8 mouse cellular contexts compared by ENCODE assay signal in genomic region chr5:140749062-140749875, GRCm38 (mm10). TPM values are rescaled to one million over a fixed set of nuclear protein-coding genes. Genes with fewer than 3 reads are reported as not detected.
DNase-seq lines count a peak whose midpoint lies in the region; ATAC-seq and TF ChIP-seq lines count a peak whose summit lies in the region.

No protein-coding gene starts in this region.

- peak overlapping the region; percentile 11; the same call in 1 of the 2 replicates for H3K4me3 ChIP-seq in embryonic facial prominence, embryonic 11.5 days (ENCODE audit: low read depth, low read length)
- H3K4me3 ChIP-seq in heart, adult 2 months, result peak overlapping the region; percentile 43
- peak overlapping the region; percentile 36 for H3K4me3 ChIP-seq in limb, embryonic 15.5 days
- peak overlapping the region; percentile 18; the same call in 1 of the 2 replicates for H3K4me3 ChIP-seq in midbrain, postnatal 0 days (ENCODE audit: low read depth, low read length)

- H3K79me2 ChIP-seq in heart, adult 2 months (replicated peaks; ENCODE audit: control insufficient read depth, insufficient read depth, low read length), result no peaks in the 10 kb centered on the region

- intact Hi-C loops in heart, adult 2 months (cut with DNase I), result loop anchor here (2.0 to 5.0 kb wide), 3 partner anchors 44 to 207 kb away; partner anchors contain the start of gene Brat1

- no peaks in the 10 kb centered on the region for H3K36me3 ChIP-seq in embryonic facial prominence, embryonic 11.5 days (replicated peaks; ENCODE audit: control insufficient read depth, insufficient read depth, low read depth, low read length)
- no peaks in the 10 kb centered on the region for H3K36me3 ChIP-seq in heart, adult 2 months (ENCODE audit: control insufficient read depth, insufficient read depth, low read length)
- H3K36me3 ChIP-seq in limb, embryonic 15.5 days, result 0 out of 2 replicates have a peak, but pooled peaks cover 3% of the 10 kb centered on the region
- peaks cover 4% of the 10 kb centered on the region; the same call in 1 of the 2 replicates for H3K36me3 ChIP-seq in midbrain, postnatal 0 days (ENCODE audit: insufficient read depth, low read length)

- peak; percentile 63 for ATAC-seq in embryonic facial prominence, embryonic 11.5 days (replicated peaks; ENCODE audit: insufficient number of reproducible peaks, low FRiP score, low TSS enrichment, low read depth)
- ATAC-seq in limb, embryonic 15.5 days (ENCODE audit: insufficient number of reproducible peaks, low FRiP score, low TSS enrichment, low read depth), result peak; percentile 42; the same call in 1 of the 2 replicates
- ATAC-seq in midbrain, postnatal 0 days (ENCODE audit: low FRiP score), result peak; percentile 71

- peak; percentile 92 for DNase-seq in 3T3-L1 (ENCODE audit: low read depth, low spot score)
- DNase-seq in adrenal gland, postnatal 25 days, result peak; percentile 73
- DNase-seq in embryonic facial prominence, embryonic 11.5 days (ENCODE audit: low spot score), result peak; percentile 85
- DNase-seq in heart, adult 2 months, result peak; percentile 79 to 83
- peak; percentile 79 for DNase-seq in kidney, adult 18-20 months
- peak; percentile 83 for DNase-seq in midbrain, postnatal 0 days (ENCODE audit: low spot score)
- peak; percentile 63 to 83 for DNase-seq in spleen, postnatal 10 days (ENCODE audit: low spot score in 2 of 2)

- H3K4me1 ChIP-seq in embryonic facial prominence, embryonic 11.5 days (ENCODE audit: control insufficient read depth, insufficient read depth, low read length), result no peaks in the 10 kb centered on the region
- H3K4me1 ChIP-seq in heart, adult 2 months (ENCODE audit: control insufficient read depth, insufficient read depth, low read length), result peaks cover 7% of the 10 kb centered on the region
- peaks cover 10% of the 10 kb centered on the region; the same call in 1 of the 2 replicates for H3K4me1 ChIP-seq in limb, embryonic 15.5 days
- H3K4me1 ChIP-seq in midbrain, postnatal 0 days (ENCODE audit: insufficient read depth, low read length), result peaks cover 5% of the 10 kb centered on the region; the same call in 1 of the 2 replicates

- H3K27me3 ChIP-seq in embryonic facial prominence, embryonic 11.5 days (ENCODE audit: control insufficient read depth, insufficient read depth, low read length), result no peaks in the 10 kb centered on the region
- no peaks in the 10 kb centered on the region for H3K27me3 ChIP-seq in heart, adult 2 months (ENCODE audit: control insufficient read depth, insufficient read depth, low read length)
- H3K27me3 ChIP-seq in limb, embryonic 15.5 days, result no peaks in the 10 kb centered on the region
- no peaks in the 10 kb centered on the region for H3K27me3 ChIP-seq in midbrain, postnatal 0 days (ENCODE audit: insufficient read depth, low read length)

- H3K27ac ChIP-seq in embryonic facial prominence, embryonic 11.5 days (replicated peaks; ENCODE audit: low read depth, low read length), result no peak overlapping the region
- H3K27ac ChIP-seq in heart, adult 2 months, result peak overlapping the region; percentile 53
- H3K27ac ChIP-seq in limb, embryonic 15.5 days, result no peak overlapping the region
- 0 out of 2 replicates have a peak overlapping the region, but pooled peaks have one; percentile 8 for H3K27ac ChIP-seq in midbrain, postnatal 0 days (ENCODE audit: low read depth, low read length)

- H3K9ac ChIP-seq in embryonic facial prominence, embryonic 11.5 days (replicated peaks; ENCODE audit: low read length), result peak overlapping the region; percentile 50
- H3K9ac ChIP-seq in heart, adult 2 months (ENCODE audit: low read depth, low read length), result peak overlapping the region; percentile 46
- no peak overlapping the region for H3K9ac ChIP-seq in limb, embryonic 15.5 days
- peak overlapping the region; percentile 13; the same call in 1 of the 2 replicates for H3K9ac ChIP-seq in midbrain, postnatal 0 days (replicated peaks; ENCODE audit: low read length, poor library complexity, severe bottlenecking)

- no peaks in the 10 kb centered on the region; the same call in 1 of the 2 replicates for H3K9me3 ChIP-seq in embryonic facial prominence, embryonic 11.5 days (replicated peaks; ENCODE audit: control insufficient read depth, low read length)
- no peaks in the 10 kb centered on the region; the same call in 1 of the 2 replicates for H3K9me3 ChIP-seq in limb, embryonic 15.5 days
- H3K9me3 ChIP-seq in midbrain, postnatal 0 days (ENCODE audit: low read length), result no peaks in the 10 kb centered on the region

- 0 out of 2 replicates have a peak, but pooled peaks have one; percentile 40 for TF ChIP-seq EP300 in heart, adult 2 months (IDR thresholded peaks at IDR 0.05; ENCODE audit: insufficient read depth, low read depth, low read length)

- TF ChIP-seq POLR2A in heart, adult 2 months (IDR thresholded peaks at IDR 0.05; ENCODE audit: insufficient read depth, low read depth, low read length), result peak; percentile 48; the same call in 1 of the 2 replicates

- 21% methylated on average over 12 of the region's 12 CpGs for WGBS in embryonic facial prominence, embryonic 11.5 days
- 10% methylated on average over 12 of the region's 12 CpGs for WGBS in heart, adult 2 months
- 13% methylated on average over 12 of the region's 12 CpGs for WGBS in limb, embryonic 15.5 days
- WGBS in midbrain, postnatal 0 days, result 19% methylated on average over 12 of the region's 12 CpGs

- H3K4me2 ChIP-seq in embryonic facial prominence, embryonic 11.5 days (ENCODE audit: low read depth, low read length), result peak overlapping the region; percentile 19
- H3K4me2 ChIP-seq in limb, embryonic 15.5 days, result peak overlapping the region; percentile 46
- H3K4me2 ChIP-seq in midbrain, postnatal 0 days (ENCODE audit: low read depth, low read length, poor library complexity, severe bottlenecking), result peak overlapping the region; percentile 37

- peak; percentile 88 for TF ChIP-seq CTCF in heart, adult 2 months (IDR thresholded peaks at IDR 0.05)
- peak; percentile 91 for TF ChIP-seq CTCF in midbrain, postnatal 0 days (IDR thresholded peaks at IDR 0.05)

RNA-seq across cellular contexts. Expression of gene Amz1, which starts 25.3 kb away (rescaled TPM):
- total RNA-seq in adrenal gland, postnatal 25 days (2021), result 0.29 and 1.0 TPM in 2 replicates
- 0.61 and 0.76 TPM in 2 replicates for polyA plus RNA-seq in embryonic facial prominence, embryonic 11.5 days (2014; fragmentation: Nextera tagmentation; extraction: Ambion mirVana)
- total RNA-seq in heart, adult 2 months (2021), result under 1 TPM; 0.31 to 0.48 TPM
- polyA plus RNA-seq in heart, adult 2 months (2012; rRNA removed), result 0.59 and 0.98 TPM in 2 replicates
- 1.5 and 2.3 TPM in 2 replicates for polyA plus RNA-seq in limb, embryonic 15.5 days (2015; fragmentation: Nextera tagmentation; extraction: Ambion mirVana)
- total RNA-seq in midbrain, postnatal 0 days (2014; rRNA removed), result 14.4 and 14.9 TPM in 2 replicates
- 15.6 and 15.9 TPM in 2 replicates for polyA plus RNA-seq in midbrain, postnatal 0 days (2015; fragmentation: Nextera tagmentation; extraction: Ambion mirVana)

RNA-seq across cellular contexts. Expression of gene Brat1, which starts 44.5 kb away (rescaled TPM):
- total RNA-seq in adrenal gland, postnatal 25 days (2021), result 24.7 and 29.4 TPM in 2 replicates
- polyA plus RNA-seq in embryonic facial prominence, embryonic 11.5 days (2014; fragmentation: Nextera tagmentation; extraction: Ambion mirVana), result 8.8 and 10.3 TPM in 2 replicates
- total RNA-seq in heart, adult 2 months (2021), result 1 to 10 TPM; 6.4 to 8.2 TPM
- polyA plus RNA-seq in heart, adult 2 months (2012; rRNA removed), result 11.0 and 13.2 TPM in 2 replicates
- 24.4 and 25.7 TPM in 2 replicates for polyA plus RNA-seq in limb, embryonic 15.5 days (2015; fragmentation: Nextera tagmentation; extraction: Ambion mirVana)
- total RNA-seq in midbrain, postnatal 0 days (2014; rRNA removed), result 37.1 and 40.3 TPM in 2 replicates
- polyA plus RNA-seq in midbrain, postnatal 0 days (2015; fragmentation: Nextera tagmentation; extraction: Ambion mirVana), result 16.4 and 17.9 TPM in 2 replicates

RNA-seq across cellular contexts. Expression of gene Iqce, which starts 47.1 kb away (rescaled TPM):
- total RNA-seq in adrenal gland, postnatal 25 days (2021), result 21.9 and 36.2 TPM in 2 replicates
- polyA plus RNA-seq in embryonic facial prominence, embryonic 11.5 days (2014; fragmentation: Nextera tagmentation; extraction: Ambion mirVana), result 13.5 and 16.5 TPM in 2 replicates
- total RNA-seq in heart, adult 2 months (2021), result 1 to 10 TPM; 3.7 to 7.1 TPM
- 5.8 TPM in 2 replicates for polyA plus RNA-seq in heart, adult 2 months (2012; rRNA removed)
- 22.3 and 23.7 TPM in 2 replicates for polyA plus RNA-seq in limb, embryonic 15.5 days (2015; fragmentation: Nextera tagmentation; extraction: Ambion mirVana)
- 36.4 and 38.6 TPM in 2 replicates for total RNA-seq in midbrain, postnatal 0 days (2014; rRNA removed)
- polyA plus RNA-seq in midbrain, postnatal 0 days (2015; fragmentation: Nextera tagmentation; extraction: Ambion mirVana), result 30.4 and 37.2 TPM in 2 replicates

Comparison
In these comparisons a context has a peak if more than half of its experiments do, and no peak if none do; other contexts are left out.
1. H3K27ac ChIP-seq: peak in heart, adult 2 months (single experiment) and midbrain, postnatal 0 days (single experiment); none in embryonic facial prominence, embryonic 11.5 days (single experiment) and limb, embryonic 15.5 days (single experiment).
2. Peak in every context shown above with its lines, with median percentiles within 50 percentile points of each other: DNase-seq, ATAC-seq, H3K4me2 ChIP-seq and H3K4me3 ChIP-seq.